Mouse (Mus musculus): ENCODE data around the gene Cav1.

Cav1 gene

DNA sequence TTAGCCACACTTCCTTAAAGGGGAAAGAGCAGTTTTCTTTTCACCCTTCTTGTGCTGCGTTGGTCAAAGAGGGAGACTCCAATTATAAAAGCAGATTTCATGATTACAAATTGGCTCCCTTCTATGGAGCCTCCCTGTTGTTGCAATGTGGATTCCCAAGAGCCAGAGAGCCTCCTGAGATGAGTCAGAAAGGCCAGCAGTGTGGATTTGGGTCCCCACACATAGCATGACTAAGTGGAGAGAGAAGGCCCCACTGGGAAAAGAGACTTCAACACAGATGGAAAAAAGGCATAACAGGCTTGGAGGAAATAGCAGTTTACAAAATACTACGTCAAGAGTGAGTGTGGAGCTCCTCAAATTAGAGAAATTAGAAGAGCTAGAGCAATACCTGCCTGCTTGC lies 3.1 kb downstream of the Cav1 start:
- TF ChIP-seq CTCF (conservative IDR thresholded peaks at IDR 0.05; ENCODE audit: low read length) = no peak
- no peak for TF ChIP-seq POU5F1 (IDR thresholded peaks at IDR 0.05; ENCODE audit: borderline replicate concordance, low read length)
- no peak for TF ChIP-seq NANOG (IDR thresholded peaks at IDR 0.05; ENCODE audit: borderline replicate concordance, low read length)
- peaks cover 48% of the 10 kb centered on the region for H3K27me3 ChIP-seq (ENCODE audit: insufficient read depth, low read length)
- H3K4me1 ChIP-seq (replicated peaks; ENCODE audit: low read depth, low read length) = peaks cover 21% of the 10 kb centered on the region
- no peaks in the 10 kb centered on the region for H3K9me3 ChIP-seq (ENCODE audit: low read length)
- no peaks in the 10 kb centered on the region for H3K36me3 ChIP-seq (ENCODE audit: insufficient read depth, low read length)
- H3K4me3 ChIP-seq (replicated peaks; ENCODE audit: low read length) = no peak overlapping the region

DNA sequence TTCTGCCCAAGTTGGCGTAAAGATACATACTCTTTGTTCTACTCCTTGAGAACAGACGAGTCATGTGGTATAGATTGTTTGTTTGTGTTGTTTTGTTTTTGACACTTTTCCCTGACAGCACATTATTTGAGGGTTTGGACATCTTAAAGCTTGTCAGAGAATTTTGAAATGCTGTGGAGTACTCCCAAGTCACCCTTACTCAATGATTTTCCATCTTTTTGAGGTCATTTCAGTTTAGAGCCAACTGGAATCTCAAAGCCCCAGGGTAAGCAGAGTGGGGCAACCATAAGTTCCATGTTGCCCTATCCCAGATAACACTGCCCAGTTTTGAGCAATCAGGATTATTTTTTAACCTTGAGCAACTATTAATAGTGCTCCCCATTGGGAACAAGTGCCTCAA lies 8.1 kb downstream of the Cav1 start:
- Histone ChIP-seq H3K36me3 (ENCODE audit: insufficient read depth, low read length) (no peaks in the 10 kb centered on the region), H3K9me3 (ENCODE audit: low read length) (no peaks in the 10 kb centered on the region), H3K27me3 (ENCODE audit: insufficient read depth, low read length) (peaks cover 9% of the 10 kb centered on the region), H3K4me1 (replicated peaks; ENCODE audit: low read depth, low read length) (no peaks in the 10 kb centered on the region), H3K4me3 (replicated peaks; ENCODE audit: low read length) (no peak overlapping the region)
- TF ChIP-seq NANOG (IDR thresholded peaks at IDR 0.05; ENCODE audit: borderline replicate concordance, low read length) (no peak), CTCF (conservative IDR thresholded peaks at IDR 0.05; ENCODE audit: low read length) (no peak), POU5F1 (IDR thresholded peaks at IDR 0.05; ENCODE audit: borderline replicate concordance, low read length) (no peak)

DNA sequence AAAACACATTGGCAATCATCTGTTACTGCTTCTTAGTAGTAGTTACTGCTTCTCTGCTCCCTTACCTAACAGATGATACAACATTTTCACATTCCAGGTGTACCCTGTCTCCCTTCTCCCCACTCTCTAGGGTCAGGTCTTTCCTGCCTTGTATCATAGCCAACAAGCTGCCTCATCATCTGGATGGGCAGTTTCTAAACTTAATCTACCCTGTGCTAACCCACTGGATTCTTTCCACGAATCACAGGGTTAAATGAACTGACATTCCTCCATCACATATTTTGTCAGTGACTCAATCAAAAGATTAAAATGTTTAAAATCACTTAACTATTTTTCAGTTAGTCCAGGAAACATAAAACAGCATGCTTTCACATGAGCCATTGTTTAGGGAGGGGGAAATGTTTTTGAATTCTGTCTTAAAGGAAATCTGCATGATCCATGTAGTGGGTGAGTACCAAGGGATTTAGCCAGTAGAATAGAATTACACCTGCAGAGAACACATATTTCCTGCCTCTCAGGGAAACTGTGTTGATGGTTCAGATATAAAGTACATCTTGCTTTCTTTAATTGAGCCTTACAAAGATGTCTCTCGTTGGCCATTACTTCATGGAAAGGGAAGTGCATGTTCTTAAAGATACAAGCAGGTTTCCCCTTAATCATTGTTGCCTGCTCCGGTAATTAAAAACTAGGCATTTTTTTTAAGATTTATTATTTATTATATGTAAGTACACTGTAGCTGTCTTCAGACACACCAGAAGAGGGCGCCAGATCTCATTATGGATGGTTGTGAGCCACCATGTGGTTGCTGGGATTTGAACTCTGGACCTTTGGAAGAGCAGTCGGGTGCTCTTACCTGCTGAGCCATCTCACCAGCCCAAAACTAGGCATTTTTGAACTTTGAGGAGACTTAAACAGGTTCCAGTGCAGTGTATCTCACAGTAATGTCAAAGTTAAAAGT lies 8.8 kb downstream of the Cav1 start:
- peaks cover 3% of the 10 kb centered on the region for H3K27me3 ChIP-seq (ENCODE audit: insufficient read depth, low read length)
- no peaks in the 10 kb centered on the region for H3K4me1 ChIP-seq (replicated peaks; ENCODE audit: low read depth, low read length)
- TF ChIP-seq CTCF (conservative IDR thresholded peaks at IDR 0.05; ENCODE audit: low read length) = 0 out of 2 replicates have a peak, but pooled peaks have one; percentile 6
- no peak for TF ChIP-seq NANOG (IDR thresholded peaks at IDR 0.05; ENCODE audit: borderline replicate concordance, low read length)
- no peak overlapping the region for H3K4me3 ChIP-seq (replicated peaks; ENCODE audit: low read length)
- H3K9me3 ChIP-seq (ENCODE audit: low read length) = no peaks in the 10 kb centered on the region
- H3K36me3 ChIP-seq (ENCODE audit: insufficient read depth, low read length) = no peaks in the 10 kb centered on the region

DNA sequence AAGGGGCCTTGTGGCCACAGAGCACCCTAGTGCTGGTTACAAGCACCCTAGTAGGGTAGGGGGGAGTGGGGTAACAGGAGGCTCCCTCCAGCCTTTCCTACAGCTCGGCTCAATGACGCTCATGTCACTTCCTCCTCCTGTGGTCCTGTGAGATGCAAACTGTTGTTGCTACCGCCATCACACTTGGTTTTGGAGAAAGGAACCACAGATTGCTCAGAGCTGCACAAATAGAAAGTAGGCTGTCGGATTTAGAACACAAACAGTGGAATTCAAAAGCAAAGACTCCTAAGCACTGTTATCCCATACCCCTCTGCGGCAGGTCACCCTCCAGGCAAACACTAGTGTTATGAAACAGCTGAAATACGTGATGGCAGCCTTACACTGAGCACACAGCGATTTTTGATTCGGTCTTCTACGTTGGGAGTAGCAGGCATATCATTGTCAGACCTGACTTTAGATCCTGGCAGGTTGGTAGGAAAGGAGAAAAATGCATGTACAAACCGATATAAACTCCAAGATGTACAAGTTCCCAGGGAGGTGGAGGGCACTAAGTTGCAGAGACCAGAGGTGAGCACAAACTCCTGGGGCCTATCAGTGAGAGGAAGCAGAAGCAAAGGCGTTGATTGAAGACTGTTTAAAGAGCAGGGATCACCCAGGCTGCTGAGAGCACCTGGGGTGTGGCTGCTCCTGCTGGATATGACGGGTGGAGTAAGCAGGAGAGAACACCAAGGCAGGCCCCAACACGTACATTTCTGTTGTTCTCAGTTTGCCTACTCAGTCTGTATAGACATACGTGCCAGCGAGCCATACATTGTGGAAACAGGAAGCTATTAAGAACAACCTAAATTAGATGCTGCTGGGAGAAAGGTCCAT lies 10.4 kb downstream of the Cav1 start:
- Histone ChIP-seq H3K36me3 (ENCODE audit: insufficient read depth, low read length) (no peaks in the 10 kb centered on the region), H3K4me1 (replicated peaks; ENCODE audit: low read depth, low read length) (no peaks in the 10 kb centered on the region), H3K27me3 (ENCODE audit: insufficient read depth, low read length) (peaks cover 3% of the 10 kb centered on the region), H3K9me3 (ENCODE audit: low read length) (no peaks in the 10 kb centered on the region), H3K4me3 (replicated peaks; ENCODE audit: low read length) (no peak overlapping the region)
- TF ChIP-seq NANOG (IDR thresholded peaks at IDR 0.05; ENCODE audit: borderline replicate concordance, low read length) (no peak), POU5F1 (IDR thresholded peaks at IDR 0.05; ENCODE audit: borderline replicate concordance, low read length) (no peak), CTCF (conservative IDR thresholded peaks at IDR 0.05; ENCODE audit: low read length) (no peak)

DNA sequence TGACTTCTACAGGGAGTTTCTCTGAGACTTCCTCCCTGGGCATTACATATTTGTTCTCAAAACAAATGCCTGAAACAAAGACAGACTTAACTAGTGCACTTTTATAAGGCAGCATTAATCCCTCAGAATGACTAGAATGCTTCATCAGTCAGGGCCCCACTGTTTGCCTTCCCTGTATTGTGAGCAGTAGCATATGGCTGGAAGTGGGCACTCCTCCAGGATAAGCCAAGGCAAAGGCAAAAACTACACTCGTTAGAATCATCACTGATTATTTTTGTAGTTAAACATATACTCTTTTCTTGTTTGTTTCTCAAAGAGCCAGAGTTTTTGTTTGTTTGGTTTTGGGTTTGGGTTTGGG lies 11.0 kb downstream of the Cav1 start:
- H3K4me3 ChIP-seq (replicated peaks; ENCODE audit: low read length) = no peak overlapping the region

DNA sequence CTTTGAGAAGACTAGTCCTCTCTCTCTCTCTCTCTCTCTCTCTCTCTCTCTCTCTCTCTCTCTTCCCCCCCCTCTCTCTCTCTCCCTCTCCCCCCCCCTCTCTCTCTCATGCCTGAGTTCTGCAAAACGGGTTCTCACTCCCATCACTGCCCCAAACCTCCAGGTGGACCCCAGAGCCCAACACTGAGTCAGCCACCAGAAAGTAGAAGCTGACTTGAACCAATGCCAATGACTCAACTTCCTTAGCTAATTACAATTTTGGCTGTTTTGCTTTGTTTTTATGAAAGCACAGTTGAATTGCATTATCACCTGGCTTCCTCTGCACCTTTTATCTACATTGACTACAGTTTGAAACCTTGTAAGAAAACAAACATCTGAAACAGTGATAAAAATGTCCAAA lies 11.8 kb downstream of the Cav1 start:
- no peaks in the 10 kb centered on the region for H3K4me1 ChIP-seq (replicated peaks; ENCODE audit: low read depth, low read length)
- H3K36me3 ChIP-seq (ENCODE audit: insufficient read depth, low read length) = no peaks in the 10 kb centered on the region
- H3K27me3 ChIP-seq (ENCODE audit: insufficient read depth, low read length) = peaks cover 3% of the 10 kb centered on the region
- no peaks in the 10 kb centered on the region for H3K9me3 ChIP-seq (ENCODE audit: low read length)
- no peak overlapping the region for H3K4me3 ChIP-seq (replicated peaks; ENCODE audit: low read length)
- TF ChIP-seq POU5F1 (IDR thresholded peaks at IDR 0.05; ENCODE audit: borderline replicate concordance, low read length) (no peak), NANOG (IDR thresholded peaks at IDR 0.05; ENCODE audit: borderline replicate concordance, low read length) (no peak), CTCF (conservative IDR thresholded peaks at IDR 0.05; ENCODE audit: low read length) (no peak)

More for the DNA sequence above, 11.0 kb downstream of the Cav1 start:
- Histone ChIP-seq H3K27me3 (ENCODE audit: insufficient read depth, low read length) (peaks cover 3% of the 10 kb centered on the region), H3K4me1 (replicated peaks; ENCODE audit: low read depth, low read length) (no peaks in the 10 kb centered on the region), H3K36me3 (ENCODE audit: insufficient read depth, low read length) (no peaks in the 10 kb centered on the region), H3K9me3 (ENCODE audit: low read length) (no peaks in the 10 kb centered on the region)
- TF ChIP-seq CTCF (conservative IDR thresholded peaks at IDR 0.05; ENCODE audit: low read length) = no peak
- TF ChIP-seq NANOG (IDR thresholded peaks at IDR 0.05; ENCODE audit: borderline replicate concordance, low read length) = no peak
- no peak for TF ChIP-seq POU5F1 (IDR thresholded peaks at IDR 0.05; ENCODE audit: borderline replicate concordance, low read length)

DNA sequence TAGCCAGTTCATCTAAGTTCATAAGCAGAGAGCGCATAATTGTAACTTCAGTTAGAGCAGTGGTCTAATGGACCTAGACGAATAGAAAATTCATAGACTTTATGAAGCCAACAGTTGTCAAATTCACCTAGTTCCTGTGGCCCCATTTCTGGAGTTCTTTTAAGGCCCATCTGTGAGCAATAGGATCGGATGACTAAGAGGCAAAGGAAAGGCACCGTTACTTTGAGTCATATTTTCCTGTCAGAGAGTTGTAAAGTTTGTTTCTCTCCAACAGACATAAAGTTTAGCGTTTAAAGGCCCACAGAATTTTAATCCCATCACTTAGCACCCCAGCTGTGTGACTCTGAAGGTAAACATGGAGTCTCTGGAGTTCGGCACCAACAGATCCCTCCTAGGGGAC lies 15.8 kb downstream of the Cav1 start:
- Histone ChIP-seq H3K36me3 (ENCODE audit: insufficient read depth, low read length) (no peaks in the 10 kb centered on the region), H3K4me1 (replicated peaks; ENCODE audit: low read depth, low read length) (no peaks in the 10 kb centered on the region), H3K27me3 (ENCODE audit: insufficient read depth, low read length) (no peaks in the 10 kb centered on the region), H3K4me3 (replicated peaks; ENCODE audit: low read length) (no peak overlapping the region), H3K9me3 (ENCODE audit: low read length) (no peaks in the 10 kb centered on the region)
- TF ChIP-seq CTCF (conservative IDR thresholded peaks at IDR 0.05; ENCODE audit: low read length) (no peak), NANOG (IDR thresholded peaks at IDR 0.05; ENCODE audit: borderline replicate concordance, low read length) (no peak), POU5F1 (IDR thresholded peaks at IDR 0.05; ENCODE audit: borderline replicate concordance, low read length) (no peak)

GRCm38 (mm10) chr6:17327216-17327615 lies 21.1 kb downstream of the Cav1 start:
- Histone ChIP-seq H3K4me3 (replicated peaks; ENCODE audit: low read length) (no peak overlapping the region), H3K4me1 (replicated peaks; ENCODE audit: low read depth, low read length) (no peaks in the 10 kb centered on the region), H3K27me3 (ENCODE audit: insufficient read depth, low read length) (no peaks in the 10 kb centered on the region), H3K36me3 (ENCODE audit: insufficient read depth, low read length) (no peaks in the 10 kb centered on the region), H3K9me3 (ENCODE audit: low read length) (peaks cover 8% of the 10 kb centered on the region)
- TF ChIP-seq CTCF (conservative IDR thresholded peaks at IDR 0.05; ENCODE audit: low read length) = no peak
- no peak for TF ChIP-seq POU5F1 (IDR thresholded peaks at IDR 0.05; ENCODE audit: borderline replicate concordance, low read length)
- no peak for TF ChIP-seq NANOG (IDR thresholded peaks at IDR 0.05; ENCODE audit: borderline replicate concordance, low read length)
